Mouse (Mus musculus): ENCODE data around the gene Ldb1. TPM values are rescaled to one million over a fixed set of nuclear protein-coding genes. Genes with fewer than 3 reads are reported as not detected.

The Ldb1 gene
- polyA plus RNA-seq (2015; fragmentation: Nextera tagmentation; extraction: Ambion mirVana): 64.7 and 69.7 TPM in 2 replicates

- H3K4me2 ChIP-seq: peak within 1 kb of the TSS; percentile 90
- H3K9ac ChIP-seq: peak within 1 kb of the TSS; percentile 96
- no peaks in the 10 kb centered on the region for H3K36me3 ChIP-seq
- peak within 1 kb of the TSS; percentile 99 for H3K27ac ChIP-seq (replicated peaks)
- WGBS: under 1% methylated on average over 84 of the region's 84 CpGs
- H3K4me1 ChIP-seq: peaks cover 60% of the 10 kb centered on the region
- peak within 1 kb of the TSS; percentile 72 for H3K4me3 ChIP-seq
- no peaks in the 10 kb centered on the region for H3K9me3 ChIP-seq
- peak; percentile 62; the same call in 1 of the 2 replicates for ATAC-seq (ENCODE audit: extremely low read depth, insufficient number of reproducible peaks, low FRiP score, low TSS enrichment)
- no peaks in the 10 kb centered on the region for H3K27me3 ChIP-seq (replicated peaks)
These were observed at the start of gene Ldb1 for GRCm38 (mm10) chr19:46044993-46045695. Ldb1 (minus strand) TSS chr19:46045214.

GRCm38 (mm10) chr19:46094144-46094543 lies 49.1 kb upstream of the Ldb1 start:
- no peak for ATAC-seq (ENCODE audit: extremely low read depth, insufficient number of reproducible peaks, low FRiP score, low TSS enrichment)
- H3K9ac ChIP-seq: no peak overlapping the region
- no peak overlapping the region for H3K27ac ChIP-seq (replicated peaks)
- no peak overlapping the region for H3K4me2 ChIP-seq
- H3K36me3 ChIP-seq: no peaks in the 10 kb centered on the region
- no peaks in the 10 kb centered on the region for H3K4me1 ChIP-seq
- no peak overlapping the region for H3K4me3 ChIP-seq
- peaks cover 3% of the 10 kb centered on the region; the same call in 1 of the 2 replicates for H3K9me3 ChIP-seq
- 0 out of 2 replicates have a peak, but pooled peaks cover 2% of the 10 kb centered on the region for H3K27me3 ChIP-seq (replicated peaks)
- WGBS: 82% methylated on average over 2 of the region's 2 CpGs

GRCm38 (mm10) chr19:46091641-46092040 lies 46.6 kb upstream of the Ldb1 start:
- Histone ChIP-seq H3K36me3 (no peaks in the 10 kb centered on the region), H3K4me3 (no peak overlapping the region), H3K4me2 (no peak overlapping the region), H3K27ac (replicated peaks) (no peak overlapping the region), H3K9me3 (peaks cover 3% of the 10 kb centered on the region; the same call in 1 of the 2 replicates), H3K4me1 (peaks cover 10% of the 10 kb centered on the region), H3K27me3 (replicated peaks) (0 out of 2 replicates have a peak, but pooled peaks cover 3% of the 10 kb centered on the region), H3K9ac (no peak overlapping the region)
- no peak for ATAC-seq (ENCODE audit: extremely low read depth, insufficient number of reproducible peaks, low FRiP score, low TSS enrichment)
- 77% methylated on average over 4 of the region's 4 CpGs for WGBS

- ATAC-seq (ENCODE audit: extremely low read depth, insufficient number of reproducible peaks, low FRiP score, low TSS enrichment): no peak
- WGBS: 53% methylated on average over 7 of the region's 7 CpGs
These were observed 42.9 kb upstream of the Ldb1 start for GRCm38 (mm10) chr19:46087871-46088270.

DNA sequence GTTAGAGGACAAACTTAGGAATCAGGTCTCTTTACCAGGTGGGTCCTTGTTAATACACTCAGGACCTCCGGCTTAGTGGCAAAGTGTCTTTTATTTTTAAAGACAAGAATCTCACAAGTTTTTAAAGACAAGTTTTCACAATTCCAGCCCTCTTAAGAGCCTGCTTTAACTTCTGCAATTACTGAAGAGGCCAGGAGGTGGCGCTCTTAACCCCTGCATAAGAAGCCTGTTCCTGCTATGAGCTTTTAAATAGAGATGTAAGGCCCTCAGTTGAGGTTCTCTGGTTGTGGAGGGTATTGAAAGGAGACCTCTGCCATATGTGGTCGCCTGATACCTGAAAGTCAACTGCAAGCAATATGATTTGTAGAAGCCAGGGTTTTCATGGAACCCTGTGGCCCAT lies 41.3 kb upstream of the Ldb1 start:
- Histone ChIP-seq H3K27ac (replicated peaks) (no peak overlapping the region), H3K36me3 (peaks cover 47% of the 10 kb centered on the region), H3K4me2 (no peak overlapping the region), H3K27me3 (replicated peaks) (0 out of 2 replicates have a peak, but pooled peaks cover 3% of the 10 kb centered on the region), H3K9ac (no peak overlapping the region), H3K4me3 (no peak overlapping the region), H3K9me3 (no peaks in the 10 kb centered on the region), H3K4me1 (peaks cover 10% of the 10 kb centered on the region)
- 41% methylated on average over 3 of the region's 3 CpGs for WGBS
- no peak for ATAC-seq (ENCODE audit: extremely low read depth, insufficient number of reproducible peaks, low FRiP score, low TSS enrichment)

More at GRCm38 (mm10) chr19:46087871-46088270, 42.9 kb upstream of the Ldb1 start:
- peaks cover 32% of the 10 kb centered on the region for H3K36me3 ChIP-seq
- H3K4me3 ChIP-seq: no peak overlapping the region
- H3K27ac ChIP-seq (replicated peaks): no peak overlapping the region
- peaks cover 10% of the 10 kb centered on the region for H3K4me1 ChIP-seq
- no peaks in the 10 kb centered on the region for H3K9me3 ChIP-seq
- 0 out of 2 replicates have a peak, but pooled peaks cover 3% of the 10 kb centered on the region for H3K27me3 ChIP-seq (replicated peaks)
- no peak overlapping the region for H3K4me2 ChIP-seq
- H3K9ac ChIP-seq: no peak overlapping the region

DNA sequence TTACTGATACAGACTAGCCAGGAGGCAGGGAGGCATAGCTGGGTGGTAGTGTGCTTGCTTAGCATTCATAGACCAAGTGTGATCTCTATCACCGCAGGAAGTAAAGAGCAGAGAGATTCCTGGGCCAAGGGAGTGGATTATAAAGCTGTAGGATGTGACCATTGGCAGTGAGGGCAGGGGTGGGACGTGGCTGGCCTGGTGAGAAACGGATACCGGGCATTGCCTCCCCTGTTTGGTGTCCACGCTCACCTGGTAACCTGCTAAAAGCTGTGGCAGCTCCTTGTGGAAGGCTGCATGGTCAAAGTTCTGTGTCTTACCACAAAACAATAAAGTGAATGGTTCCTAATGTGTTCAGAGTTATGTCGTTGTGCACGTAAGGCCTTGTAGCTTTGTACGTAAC lies 40.2 kb upstream of the Ldb1 start:
- Histone ChIP-seq H3K36me3 (peaks cover 59% of the 10 kb centered on the region), H3K4me1 (peaks cover 10% of the 10 kb centered on the region), H3K4me2 (no peak overlapping the region), H3K9me3 (no peaks in the 10 kb centered on the region), H3K9ac (no peak overlapping the region), H3K4me3 (no peak overlapping the region), H3K27me3 (replicated peaks) (0 out of 2 replicates have a peak, but pooled peaks cover 3% of the 10 kb centered on the region), H3K27ac (replicated peaks) (no peak overlapping the region)
- ATAC-seq (ENCODE audit: extremely low read depth, insufficient number of reproducible peaks, low FRiP score, low TSS enrichment): no peak
- 93% methylated on average over 8 of the region's 8 CpGs for WGBS

- H3K36me3 ChIP-seq: peaks cover 65% of the 10 kb centered on the region
- no peak overlapping the region for H3K27ac ChIP-seq (replicated peaks)
- H3K4me2 ChIP-seq: no peak overlapping the region
These were observed 33.5 kb upstream of the Ldb1 start for GRCm38 (mm10) chr19:46078535-46078934.

GRCm38 (mm10) chr19:46075616-46076607 lies 30.9 kb upstream of the Ldb1 start, which contains the start of gene Nolc1:
Nolc1 (plus strand) TSS chr19:46075863.
- H3K27me3 ChIP-seq (replicated peaks): no peaks in the 10 kb centered on the region
- ATAC-seq (ENCODE audit: extremely low read depth, insufficient number of reproducible peaks, low FRiP score, low TSS enrichment): peak; percentile 95
- peak within 1 kb of the TSS; percentile 92 for H3K9ac ChIP-seq
- no peaks in the 10 kb centered on the region for H3K9me3 ChIP-seq
- H3K36me3 ChIP-seq: peaks cover 65% of the 10 kb centered on the region
- peaks cover 19% of the 10 kb centered on the region for H3K4me1 ChIP-seq
- peak within 1 kb of the TSS; percentile 89 for H3K4me3 ChIP-seq
- peak within 1 kb of the TSS; percentile 71 for H3K27ac ChIP-seq (replicated peaks)
- WGBS: under 1% methylated on average over 66 of the region's 66 CpGs
- peak within 1 kb of the TSS; percentile 92 for H3K4me2 ChIP-seq

More at GRCm38 (mm10) chr19:46078535-46078934, 33.5 kb upstream of the Ldb1 start:
- no peak for ATAC-seq (ENCODE audit: extremely low read depth, insufficient number of reproducible peaks, low FRiP score, low TSS enrichment)
- no peaks in the 10 kb centered on the region for H3K27me3 ChIP-seq (replicated peaks)
- H3K4me3 ChIP-seq: no peak overlapping the region
- H3K9me3 ChIP-seq: no peaks in the 10 kb centered on the region
- H3K4me1 ChIP-seq: peaks cover 19% of the 10 kb centered on the region
- WGBS: 68% methylated on average over 3 of the region's 3 CpGs
- H3K9ac ChIP-seq: no peak overlapping the region

DNA sequence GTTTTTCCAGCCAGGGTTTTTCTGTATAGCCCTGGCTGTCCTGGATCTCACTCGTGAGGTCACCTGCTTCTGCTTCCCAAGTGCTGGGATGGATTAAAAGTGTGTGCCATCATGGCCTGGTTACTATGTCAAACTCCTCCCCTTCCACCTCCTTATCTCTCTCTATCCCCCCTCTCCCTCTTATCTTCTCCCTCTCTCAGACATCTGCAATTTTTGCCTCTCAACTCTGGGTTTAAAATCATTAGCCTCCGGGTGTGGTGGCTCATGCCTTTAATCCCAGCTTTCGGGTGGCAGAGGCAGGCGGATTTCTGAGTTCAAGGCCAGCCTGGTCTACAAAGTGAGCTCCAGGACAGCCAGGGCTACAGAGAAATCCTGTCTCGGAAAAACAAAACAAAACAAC lies 29.3 kb upstream of the Ldb1 start:
- Histone ChIP-seq H3K4me3 (no peak overlapping the region), H3K9me3 (no peaks in the 10 kb centered on the region), H3K4me2 (no peak overlapping the region), H3K27ac (replicated peaks) (no peak overlapping the region), H3K36me3 (peaks cover 65% of the 10 kb centered on the region), H3K27me3 (replicated peaks) (no peaks in the 10 kb centered on the region), H3K4me1 (peaks cover 19% of the 10 kb centered on the region), H3K9ac (no peak overlapping the region)
- 70% methylated on average over 5 of the region's 5 CpGs for WGBS
- ATAC-seq (ENCODE audit: extremely low read depth, insufficient number of reproducible peaks, low FRiP score, low TSS enrichment): no peak

GRCm38 (mm10) chr19:46073285-46073684 lies 28.3 kb upstream of the Ldb1 start:
- Histone ChIP-seq H3K4me1 (peaks cover 19% of the 10 kb centered on the region), H3K9me3 (no peaks in the 10 kb centered on the region), H3K27ac (replicated peaks) (no peak overlapping the region), H3K4me2 (no peak overlapping the region), H3K27me3 (replicated peaks) (no peaks in the 10 kb centered on the region), H3K9ac (no peak overlapping the region), H3K4me3 (no peak overlapping the region), H3K36me3 (peaks cover 65% of the 10 kb centered on the region)
- 86% methylated on average over 7 of the region's 7 CpGs for WGBS
- ATAC-seq (ENCODE audit: extremely low read depth, insufficient number of reproducible peaks, low FRiP score, low TSS enrichment): no peak

DNA sequence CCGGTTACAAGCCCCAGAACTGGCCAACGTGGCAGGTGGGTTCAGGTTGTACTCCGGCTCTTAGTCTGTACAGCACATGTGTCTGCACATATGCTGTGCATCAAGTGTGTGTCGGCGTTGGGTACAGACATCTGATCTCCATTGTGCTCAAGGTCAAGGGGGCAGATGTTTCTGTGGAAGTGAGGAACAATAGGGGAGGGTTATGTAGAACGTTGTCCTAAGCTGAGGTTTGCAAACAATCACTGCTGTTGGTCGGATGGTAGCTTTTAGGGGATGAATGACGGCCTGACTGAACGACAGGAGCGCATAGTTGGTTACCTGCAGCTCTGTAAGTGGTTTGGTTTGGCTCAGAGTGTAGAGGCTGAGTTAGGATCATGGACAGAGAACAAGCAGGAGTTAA lies 23.0 kb upstream of the Ldb1 start:
- no peak overlapping the region for H3K27ac ChIP-seq (replicated peaks)
- ATAC-seq (ENCODE audit: extremely low read depth, insufficient number of reproducible peaks, low FRiP score, low TSS enrichment): no peak
- no peak overlapping the region for H3K4me2 ChIP-seq
- H3K36me3 ChIP-seq: peaks cover 100% of the 10 kb centered on the region
- H3K27me3 ChIP-seq (replicated peaks): no peaks in the 10 kb centered on the region
- H3K9me3 ChIP-seq: no peaks in the 10 kb centered on the region
- WGBS: 80% methylated on average over 10 of the region's 10 CpGs
- no peaks in the 10 kb centered on the region; the same call in 1 of the 2 replicates for H3K4me1 ChIP-seq
- no peak overlapping the region for H3K4me3 ChIP-seq
- no peak overlapping the region for H3K9ac ChIP-seq

Data from heart, embryonic 13.5 days (tissue).